Mouse (Mus musculus) ES-E14 (cell line): ENCODE results near the gene Phxr2. TPM values are rescaled to one million over a fixed set of nuclear protein-coding genes. Genes with fewer than 3 reads are reported as not detected.
"Not testable (repeated sequence)": the region's sequence is repeated elsewhere in the genome, so short reads cannot be mapped to it uniquely, and the experiment has no call there.

Experiments used
- DNase-seq: peaks from one replicate; pipeline ENCODE4 v3.0.0-alpha.2; 2013; ENCODE audit warnings: low read depth, low spot score
- H3K27ac ChIP-seq: 2 replicates; pipeline ENCODE4 v1.5.1; 2012; ENCODE audit warnings: low read depth, mild to moderate bottlenecking, low read length, moderate library complexity, mixed read lengths; ENCODE audit not compliant: poor library complexity, insufficient read depth, severe bottlenecking
- H3K36me3 ChIP-seq: 2 replicates; pipeline ENCODE4 v1.6.1; 2012; ENCODE audit warnings: mild to moderate bottlenecking, low read length, moderate library complexity, mixed read lengths; ENCODE audit not compliant: control insufficient read depth, poor library complexity, insufficient read depth, severe bottlenecking
- H3K4me1 ChIP-seq, 2 experiments: fragments of 150-350 bp in 1 of 2; sonication (generic) in 1 of 2; 2 replicates each; pipeline ENCODE4 v1.6.1; 2012; ENCODE audit warnings: low read length in 2 of 2, mild to moderate bottlenecking in 1 of 2, mixed read lengths in 1 of 2; ENCODE audit not compliant: control insufficient read depth in 2 of 2, insufficient read depth in 2 of 2, poor library complexity in 1 of 2
- H3K4me3 ChIP-seq, 2 experiments: fragments of 150-350 bp in 1 of 2; sonication (generic) in 1 of 2; 2 replicates each; pipeline ENCODE4 v1.5.1; 2012; ENCODE audit warnings: low read length in 2 of 2, low read depth in 1 of 2, mild to moderate bottlenecking in 1 of 2, mixed read lengths in 1 of 2; ENCODE audit not compliant: insufficient read depth in 1 of 2, poor library complexity in 1 of 2, severe bottlenecking in 1 of 2
- H3K9ac ChIP-seq: 2 replicates; pipeline ENCODE4 v1.6.1; 2012; ENCODE audit warnings: low read depth, mild to moderate bottlenecking, low read length, mixed read lengths; ENCODE audit not compliant: poor library complexity, insufficient read depth, severe bottlenecking
- H3K9me3 ChIP-seq: fragments of 150-350 bp; sonication (generic); 2 replicates; pipeline ENCODE4 v1.6.1; 2012; ENCODE audit warnings: low read depth, mild to moderate bottlenecking, low read length; ENCODE audit not compliant: control insufficient read depth, insufficient read depth
- CHD2 ChIP-seq: IDR thresholded peaks from 2 replicates; pipeline ENCODE4 v1.6.1; 2014; ENCODE audit warnings: mild to moderate bottlenecking, low read depth, low read length, inconsistent platforms
- HCFC1 ChIP-seq: IDR thresholded peaks from 2 replicates; pipeline ENCODE4 v1.6.1; 2012; ENCODE audit warnings: low read length, inconsistent platforms, borderline replicate concordance; ENCODE audit not compliant: insufficient read depth
- MAFK ChIP-seq: IDR thresholded peaks from 2 replicates; pipeline ENCODE4 v1.6.1; 2014; ENCODE audit warnings: mild to moderate bottlenecking, low read depth, low read length, inconsistent platforms; ENCODE audit not compliant: insufficient read depth
- ZC3H11A ChIP-seq: IDR thresholded peaks from 2 replicates; pipeline ENCODE4 v1.6.1; 2012; ENCODE audit warnings: low read depth, mild to moderate bottlenecking, inconsistent platforms, low read length, borderline replicate concordance
- ZNF384 ChIP-seq: IDR thresholded peaks from 2 replicates; pipeline ENCODE4 v1.6.1; 2012; ENCODE audit warnings: low read depth, low read length, inconsistent platforms
- in situ Hi-C, 2 experiments: fragments of 600-800 bp; cut with MboI; formaldehyde crosslinking; loops; one replicate each; pipeline ENCODE4 v1.15.1; 2025; ENCODE audit warnings: low sequenced_read_pairs in 2 of 2, inconsistent platforms in 1 of 2; ENCODE audit not compliant: unreplicated experiment in 2 of 2
- total RNA-seq: library from RNA; depleted of rRNA; stranded (reverse); fragments of 300-350 nt; gene quantifications from 2 replicates; pipeline ENCODE4 v1.2.3, GENCODE M21; 2012

Gene Phxr2
- total RNA-seq, 1 experiment: not detected

GRCm38 (mm10) chr10:99164871-99165477, 38.8 kb upstream of the Phxr2 start:
- no peaks in the 10 kb centered on the region for H3K9me3 ChIP-seq
- no peak overlapping the region for H3K9ac ChIP-seq
- no peak for DNase-seq
- in situ Hi-C loops: no loop called here
- H3K4me1 ChIP-seq: no peaks in the 10 kb centered on the region
- H3K4me3 ChIP-seq: no peak overlapping the region
- no peak for TF ChIP-seq ZNF384
- no peak for TF ChIP-seq HCFC1
- TF ChIP-seq MAFK: no peak
- no peak for TF ChIP-seq ZC3H11A
- no peak for TF ChIP-seq CHD2
- no peaks in the 10 kb centered on the region for H3K36me3 ChIP-seq
- no peak overlapping the region for H3K27ac ChIP-seq

- H3K36me3 ChIP-seq: no peaks in the 10 kb centered on the region
- DNase-seq: no peak
- H3K27ac ChIP-seq: no peak overlapping the region
- no peak for TF ChIP-seq CHD2
- TF ChIP-seq ZNF384: no peak
- TF ChIP-seq MAFK: no peak
- no peak for TF ChIP-seq ZC3H11A
- no peak for TF ChIP-seq HCFC1
- H3K4me1 ChIP-seq: no peaks in the 10 kb centered on the region
- H3K9ac ChIP-seq: no peak overlapping the region
- in situ Hi-C loops: no loop called here
- no peak overlapping the region for H3K4me3 ChIP-seq
- H3K9me3 ChIP-seq: no peaks in the 10 kb centered on the region
Measured at GRCm38 (mm10) chr10:99163002-99163401, 36.9 kb upstream of the Phxr2 start.

GRCm38 (mm10) chr10:99161987-99162582, 36.0 kb upstream of the Phxr2 start:
- Histone ChIP-seq H3K36me3 (no peaks in the 10 kb centered on the region; the same call in 1 of the 2 replicates), H3K4me1 (no peaks in the 10 kb centered on the region), H3K9me3 (no peaks in the 10 kb centered on the region), H3K9ac (no peak overlapping the region), H3K27ac (no peak overlapping the region), H3K4me3 (no peak overlapping the region)
- TF ChIP-seq CHD2 (no peak), ZC3H11A (peak; percentile 39; the same call in 1 of the 2 replicates)
- in situ Hi-C loops: no loop called here
- peak; percentile 45 for DNase-seq

- H3K4me3 ChIP-seq, H3K36me3 ChIP-seq, H3K4me1 ChIP-seq, H3K9ac ChIP-seq, H3K9me3 ChIP-seq, H3K27ac ChIP-seq, in situ Hi-C loops, DNase-seq: not testable (repeated sequence)
Measured at GRCm38 (mm10) chr10:99157697-99158096, 31.6 kb upstream of the Phxr2 start.

- no peak for TF ChIP-seq ZNF384
- TF ChIP-seq MAFK: no peak
- in situ Hi-C loops: no loop called here
- no peak for DNase-seq
- Histone ChIP-seq H3K9ac (no peak overlapping the region), H3K36me3 (no peaks in the 10 kb centered on the region; the same call in 1 of the 2 replicates), H3K27ac (no peak overlapping the region), H3K4me3 (no peak overlapping the region), H3K9me3 (no peaks in the 10 kb centered on the region), H3K4me1 (no peaks in the 10 kb centered on the region)
Measured at GRCm38 (mm10) chr10:99156808-99157207, 30.7 kb upstream of the Phxr2 start.
